Mouse (Mus musculus): Measurements from ENCODE around the gene Nup155. TPM values are rescaled to one million over a fixed set of nuclear protein-coding genes. Genes with fewer than 3 reads are reported as not detected.

Gene Nup155
- polyA plus RNA-seq, 1 experiment from 2014 or later, result 10.1 TPM

DNA sequence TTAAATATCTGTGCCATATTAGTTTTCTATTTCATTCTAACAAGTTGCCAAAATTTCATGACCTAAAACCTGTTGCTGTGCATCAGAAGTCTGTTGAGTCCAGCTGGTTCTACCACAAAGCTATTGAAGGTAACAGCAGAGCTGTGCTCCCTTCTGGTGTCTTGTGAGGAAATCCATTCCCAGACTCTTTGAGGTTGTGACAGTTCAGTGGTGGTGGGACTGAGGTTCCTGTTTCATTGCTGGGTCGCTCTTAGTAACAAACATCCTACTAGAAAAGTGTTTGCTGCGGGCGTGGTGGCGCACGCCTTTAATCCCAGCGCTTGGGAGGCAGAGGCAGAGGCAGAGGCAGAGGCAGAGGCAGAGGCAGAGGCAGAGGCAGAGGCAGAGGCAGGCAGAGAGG, 99.3 kb downstream of the Nup155 start:
- no peak for ATAC-seq (ENCODE audit: low FRiP score, low read depth)
- no peak overlapping the region for H3K9ac ChIP-seq
- no peak overlapping the region for H3K4me2 ChIP-seq
- no peaks in the 10 kb centered on the region for H3K27me3 ChIP-seq
- no peak overlapping the region for H3K4me3 ChIP-seq
- no peak overlapping the region for H3K27ac ChIP-seq (replicated peaks)
- 97% methylated on average over 6 of the region's 6 CpGs for WGBS
- no peaks in the 10 kb centered on the region for H3K9me3 ChIP-seq
- no peaks in the 10 kb centered on the region for H3K4me1 ChIP-seq (replicated peaks)
- peaks cover 65% of the 10 kb centered on the region for H3K36me3 ChIP-seq

Other genes starting within 250 kb of the Nup155 start
- 66.8 and 68.5 TPM in 2 replicates for gene Wdr70, start 10.1 kb upstream of the Nup155 start, polyA plus RNA-seq (2015; fragmentation: Nextera tagmentation; extraction: Ambion mirVana)
- 14.3 and 14.6 TPM in 2 replicates for gene Cplane1, start 59.8 kb downstream of the Nup155 start, polyA plus RNA-seq (2015; fragmentation: Nextera tagmentation; extraction: Ambion mirVana)

Data from hindbrain, embryonic 15.5 days (tissue).